Mouse (Mus musculus): ENCODE results near the gene Nop53. TPM values are rescaled to one million over a fixed set of nuclear protein-coding genes. Genes with fewer than 3 reads are reported as not detected.

Gene Nop53
- polyA plus RNA-seq, 1 experiment from 2014 or later: 164 TPM

Other genes with a start within 250 kb of the Nop53 start
- not detected in 2 replicates for gene Obox5, start 195.9 kb downstream of the Nop53 start, polyA plus RNA-seq (2014; fragmentation: Nextera tagmentation; extraction: Ambion mirVana)
- not detected in 2 replicates for gene Obox6, start 106.4 kb downstream of the Nop53 start, polyA plus RNA-seq (2014; fragmentation: Nextera tagmentation; extraction: Ambion mirVana)
- not detected in 2 replicates for gene Crx, start 66.1 kb downstream of the Nop53 start, polyA plus RNA-seq (2014; fragmentation: Nextera tagmentation; extraction: Ambion mirVana)
- gene Crxos, start 63.5 kb downstream of the Nop53 start, polyA plus RNA-seq (2014; fragmentation: Nextera tagmentation; extraction: Ambion mirVana): not detected in 2 replicates
- gene Selenow, start 23.7 kb downstream of the Nop53 start, polyA plus RNA-seq (2014; fragmentation: Nextera tagmentation; extraction: Ambion mirVana): 1,004 and 1,082 TPM in 2 replicates
- gene Ehd2, start 21.5 kb upstream of the Nop53 start, polyA plus RNA-seq (2014; fragmentation: Nextera tagmentation; extraction: Ambion mirVana): 58.0 and 67.1 TPM in 2 replicates
- gene Bicra, start 101.8 kb upstream of the Nop53 start, polyA plus RNA-seq (2014; fragmentation: Nextera tagmentation; extraction: Ambion mirVana): 6.7 and 7.7 TPM in 2 replicates
- 0.07 and 0.24 TPM in 2 replicates for gene Zfp541, start 115.7 kb upstream of the Nop53 start, polyA plus RNA-seq (2014; fragmentation: Nextera tagmentation; extraction: Ambion mirVana)
- 190 and 203 TPM in 2 replicates for gene Napa, start 152.4 kb upstream of the Nop53 start, polyA plus RNA-seq (2014; fragmentation: Nextera tagmentation; extraction: Ambion mirVana)
- 24.1 and 27.8 TPM in 2 replicates for gene Kptn, start 173.8 kb upstream of the Nop53 start, polyA plus RNA-seq (2014; fragmentation: Nextera tagmentation; extraction: Ambion mirVana)
- gene Slc8a2, start 183.8 kb upstream of the Nop53 start, polyA plus RNA-seq (2014; fragmentation: Nextera tagmentation; extraction: Ambion mirVana): 0.28 and 0.29 TPM in 2 replicates
- 29.5 and 35.5 TPM in 2 replicates for gene Meis3, start 229.0 kb upstream of the Nop53 start, polyA plus RNA-seq (2014; fragmentation: Nextera tagmentation; extraction: Ambion mirVana)